Mouse (Mus musculus): Measurements from ENCODE around the gene Cbx2.

Gene Cbx2

DNA sequence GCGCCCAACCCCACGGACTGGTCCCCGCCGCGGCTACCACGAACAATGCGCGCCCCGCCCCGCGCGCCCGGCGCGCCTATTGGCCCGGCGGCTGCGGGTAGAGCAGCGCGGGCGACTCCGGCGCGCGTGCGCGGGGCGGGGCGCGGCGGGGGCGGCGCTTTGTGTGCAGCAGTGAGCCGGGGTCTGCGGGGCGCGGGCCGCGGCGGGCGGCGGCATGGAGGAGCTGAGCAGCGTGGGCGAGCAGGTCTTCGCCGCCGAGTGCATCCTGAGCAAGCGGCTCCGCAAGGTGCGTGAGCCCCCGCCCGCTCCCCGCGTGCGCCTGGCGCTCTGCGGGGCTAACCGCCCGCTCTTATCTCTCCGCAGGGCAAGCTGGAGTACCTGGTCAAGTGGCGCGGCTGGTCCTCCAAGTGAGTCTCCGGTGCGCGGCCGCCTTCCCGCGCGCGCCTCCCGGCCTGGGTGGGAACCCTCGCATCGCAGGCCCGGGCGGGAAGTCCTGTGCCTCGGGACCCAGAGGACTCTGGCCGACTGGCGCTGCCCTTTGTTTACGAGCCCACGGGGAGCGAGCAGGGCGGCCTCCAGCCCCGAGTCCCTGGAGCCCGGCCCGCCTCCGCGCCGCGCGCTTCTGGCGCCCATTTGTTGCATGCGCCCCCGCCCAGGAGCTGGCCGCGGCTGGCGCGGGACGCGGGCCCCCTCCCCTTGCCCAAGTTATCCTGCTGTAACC is at the start of gene Cbx2:
TSS of gene Cbx2 (plus strand) at position 68 of the 721 bp plus-strand sequence.
- peak; percentile 94 for DNase-seq (ENCODE audit: low spot score)

DNA sequence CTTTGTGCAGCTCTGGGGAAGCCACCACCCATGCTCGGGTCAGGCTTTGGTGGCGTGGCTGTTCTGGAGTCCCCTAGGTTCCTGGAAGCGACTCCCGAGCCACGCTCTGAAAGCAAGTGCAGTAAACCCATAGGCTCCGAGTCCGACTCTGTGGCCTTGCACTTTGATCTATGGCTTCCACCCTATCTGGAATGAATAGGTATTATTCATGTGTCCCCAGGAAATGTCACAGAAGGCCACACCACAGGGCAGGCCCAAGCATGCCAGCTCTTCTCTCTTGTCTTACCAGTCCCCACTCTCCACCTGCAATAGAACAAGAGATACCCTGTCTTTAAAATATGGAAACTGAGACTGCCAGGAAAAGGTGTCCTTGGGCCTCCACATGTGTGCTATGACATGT is 48.4 kb upstream of the Cbx2 start:
- no peak for DNase-seq (ENCODE audit: low spot score)

DNA sequence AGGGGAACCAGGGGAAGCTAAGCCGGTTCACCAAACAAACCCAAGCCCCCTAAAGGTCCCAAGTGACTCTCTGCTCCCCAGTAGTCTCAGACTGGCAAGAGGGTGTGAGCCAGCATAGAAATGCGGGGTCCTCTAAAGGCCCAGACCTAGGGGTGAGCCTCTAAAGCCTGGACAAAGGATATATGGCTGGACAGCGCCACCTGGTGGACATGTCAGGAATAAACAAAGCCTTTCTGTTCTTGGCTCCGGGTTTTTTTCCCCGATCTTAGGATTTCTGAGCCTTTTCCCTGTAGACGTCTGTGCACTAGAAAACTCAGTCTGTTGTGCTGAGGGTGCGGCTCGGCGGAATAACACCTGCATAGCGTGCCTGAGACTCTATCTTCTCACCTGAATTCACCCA is 47.3 kb upstream of the Cbx2 start:
- DNase-seq (ENCODE audit: low spot score): peak; percentile 96

DNA sequence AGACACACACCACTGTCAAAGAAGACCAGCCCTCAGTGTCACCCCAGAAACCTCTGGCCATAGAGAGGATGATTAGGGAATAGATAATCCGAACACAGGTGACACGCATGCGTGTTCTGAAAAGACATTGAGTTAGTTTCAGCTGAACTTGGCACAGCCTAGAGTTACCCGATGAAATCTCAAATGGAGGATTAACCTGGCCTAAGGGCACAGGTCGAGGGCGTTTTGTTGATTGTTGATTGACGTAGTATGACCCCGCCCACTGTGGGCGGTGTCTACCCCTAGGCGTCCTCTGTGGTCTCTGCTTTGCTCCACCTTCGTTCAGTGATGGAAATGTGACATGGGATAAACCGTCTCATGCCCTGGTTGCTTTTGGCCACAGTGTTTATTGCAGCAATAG is 46.8 kb upstream of the Cbx2 start:
- DNase-seq (ENCODE audit: low spot score): peak; percentile 38

DNA sequence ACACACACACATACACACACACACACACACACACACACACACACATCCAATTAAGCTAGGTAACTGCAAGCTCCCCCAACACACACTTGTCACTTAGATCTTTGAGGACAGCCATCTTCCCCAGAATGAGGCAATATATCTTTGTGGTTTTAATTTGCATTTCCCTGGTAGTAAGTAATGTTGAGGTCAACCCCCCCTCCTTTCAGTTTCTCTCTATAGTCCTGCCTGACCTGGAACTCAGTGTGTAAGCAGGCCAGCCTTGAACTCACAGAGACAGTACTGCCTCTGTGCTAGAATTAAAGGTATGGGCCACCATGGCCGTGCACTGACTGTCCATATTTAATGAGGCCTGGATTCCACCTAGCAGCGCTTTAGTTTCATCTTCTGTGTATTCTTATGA is 42.4 kb upstream of the Cbx2 start:
- DNase-seq (ENCODE audit: low spot score): no peak

DNA sequence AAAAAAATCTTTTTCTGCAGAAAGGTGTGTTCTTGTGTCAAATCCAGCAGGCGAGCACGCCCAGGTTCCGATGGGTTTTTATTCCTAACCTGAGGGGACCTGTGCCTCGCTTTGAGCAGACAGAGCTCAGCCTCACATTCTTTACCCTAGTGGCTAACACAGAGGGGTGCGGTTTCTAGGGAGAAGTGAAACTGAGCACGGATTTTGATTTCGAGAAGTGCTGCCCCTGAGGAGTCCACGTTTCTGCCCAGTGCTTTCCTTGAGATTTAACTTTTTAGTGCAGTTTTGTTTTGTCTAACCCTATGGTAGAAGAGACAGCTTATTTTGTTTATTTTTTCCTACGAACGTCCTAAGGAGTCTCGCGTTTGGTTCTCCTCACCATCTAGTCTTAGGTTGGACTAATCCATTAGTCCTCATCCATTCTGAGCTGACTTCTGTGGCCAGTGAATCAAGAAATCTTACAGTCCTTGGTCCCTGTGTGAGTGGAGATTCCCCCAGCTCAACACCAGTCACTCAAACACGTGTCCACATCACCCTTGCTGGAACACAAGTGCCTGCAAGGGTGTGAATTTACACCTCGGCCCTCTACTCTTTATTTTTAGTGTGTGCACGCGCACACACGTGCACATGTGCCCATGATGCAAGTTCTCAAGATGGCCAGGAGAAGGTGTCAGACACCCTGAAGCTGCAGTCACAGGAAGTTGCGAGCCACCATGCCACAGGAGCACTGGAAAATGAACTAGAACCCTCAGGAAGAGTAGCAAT is 41.6 kb upstream of the Cbx2 start:
- no peak for DNase-seq (ENCODE audit: low spot score)

DNA sequence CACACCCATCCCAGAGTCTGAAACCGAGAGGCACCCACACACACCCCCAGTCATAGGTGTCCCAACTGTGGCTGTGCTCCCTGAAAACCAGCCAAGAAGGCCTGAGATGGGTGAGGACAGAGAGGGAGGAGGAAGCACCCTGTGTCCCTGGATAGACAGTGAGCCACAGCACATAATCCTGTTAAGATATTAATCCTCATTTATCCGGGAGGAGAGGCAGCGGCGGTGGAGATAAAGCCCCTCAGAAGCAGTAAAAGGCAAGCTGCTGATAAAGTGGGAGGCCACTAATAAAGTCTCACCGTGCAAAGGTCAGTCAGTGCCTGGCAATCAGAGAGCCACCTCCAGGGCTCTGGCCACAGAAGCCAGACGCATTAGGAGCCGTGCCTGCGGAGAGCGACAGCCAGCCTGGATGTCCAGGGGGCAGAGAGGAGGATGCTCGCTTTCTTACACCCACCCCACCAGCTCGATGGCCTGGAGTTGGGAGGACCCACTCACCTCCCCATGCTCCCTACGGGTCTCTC is 40.1 kb upstream of the Cbx2 start:
- no peak for DNase-seq (ENCODE audit: low spot score)

DNA sequence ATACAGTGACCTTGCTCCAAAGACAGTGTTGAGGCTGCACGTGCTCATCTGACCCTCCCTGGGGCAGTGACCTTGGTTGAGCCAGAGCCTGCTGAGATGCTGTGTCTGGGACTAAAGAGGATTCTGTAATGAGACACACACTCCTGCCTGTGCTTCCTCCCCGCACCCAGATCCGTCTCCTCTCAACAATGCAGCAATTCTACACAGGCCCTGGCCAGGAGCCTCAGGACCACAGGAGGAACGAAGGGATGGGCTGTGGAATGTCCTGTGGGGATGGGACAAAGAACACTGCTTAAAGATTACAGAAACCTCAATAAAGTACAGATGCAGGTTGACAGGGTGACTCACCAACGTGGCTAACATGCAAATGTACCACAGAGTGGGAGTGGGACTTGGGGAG is 37.2 kb upstream of the Cbx2 start:
- no peak for DNase-seq (ENCODE audit: low spot score)

DNA sequence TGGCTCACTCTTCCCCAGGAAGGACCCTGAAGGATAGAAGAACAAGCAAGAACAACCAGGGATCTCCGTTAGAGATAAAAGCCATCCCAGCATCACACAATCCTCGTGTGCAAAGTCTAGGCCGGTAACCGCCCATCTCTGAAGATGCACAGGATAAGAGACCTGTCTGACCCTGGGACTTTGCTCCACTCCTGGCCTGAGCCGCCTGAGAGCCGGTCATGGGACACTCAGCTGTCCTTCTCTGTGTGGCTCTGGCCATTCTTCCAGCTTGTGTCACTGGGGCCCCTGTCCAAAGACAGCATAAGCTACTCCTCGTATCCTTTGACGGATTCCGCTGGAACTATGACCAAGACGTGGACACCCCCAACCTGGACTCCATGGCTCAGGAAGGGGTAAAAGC is 34.8 kb upstream of the Cbx2 start, which contains the start of gene Enpp7:
TSS of gene Enpp7 (plus strand) at position 190 of the 400 bp plus-strand sequence.
- DNase-seq (ENCODE audit: low spot score): no peak

DNA sequence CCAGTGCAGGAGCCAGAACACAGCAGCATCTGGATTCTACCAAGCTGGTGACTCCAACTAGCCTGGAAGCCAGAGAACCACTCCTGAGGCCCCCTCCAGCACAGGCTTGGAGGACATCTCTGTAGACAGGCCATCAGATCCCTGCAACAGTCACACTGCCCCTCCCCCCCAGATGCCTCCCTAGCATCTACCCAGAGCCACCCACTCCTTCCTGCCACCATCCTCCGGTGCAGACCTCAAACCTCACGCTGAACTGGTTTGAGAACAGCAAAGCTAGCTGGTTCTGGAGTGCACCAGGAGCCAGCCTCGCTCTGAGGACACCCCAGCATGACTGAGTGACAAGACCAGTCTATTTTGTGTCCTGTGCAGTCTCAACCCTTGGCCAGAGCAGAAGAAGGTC is 30.0 kb upstream of the Cbx2 start:
- no peak for DNase-seq (ENCODE audit: low spot score)

DNA sequence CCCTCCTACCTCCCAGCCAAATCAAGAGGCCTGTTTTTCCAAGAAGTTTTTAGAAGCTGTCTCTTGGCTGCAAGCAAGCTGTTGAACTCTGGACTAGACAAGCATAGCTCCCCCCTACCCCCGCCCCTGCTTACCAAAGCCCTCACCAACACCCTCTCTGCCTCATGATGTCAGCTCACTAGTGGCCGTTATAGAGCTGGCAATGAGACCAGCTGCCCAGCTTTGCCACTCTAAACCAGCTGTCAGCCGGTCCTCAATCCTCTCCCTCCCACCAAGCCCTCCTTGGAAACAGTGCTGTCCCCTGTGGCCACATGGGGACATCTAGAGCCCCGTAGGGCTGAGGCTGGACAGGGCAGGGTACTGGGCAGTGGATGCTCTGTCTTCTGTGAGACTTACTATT is 27.3 kb upstream of the Cbx2 start:
- DNase-seq (ENCODE audit: low spot score): no peak

DNA sequence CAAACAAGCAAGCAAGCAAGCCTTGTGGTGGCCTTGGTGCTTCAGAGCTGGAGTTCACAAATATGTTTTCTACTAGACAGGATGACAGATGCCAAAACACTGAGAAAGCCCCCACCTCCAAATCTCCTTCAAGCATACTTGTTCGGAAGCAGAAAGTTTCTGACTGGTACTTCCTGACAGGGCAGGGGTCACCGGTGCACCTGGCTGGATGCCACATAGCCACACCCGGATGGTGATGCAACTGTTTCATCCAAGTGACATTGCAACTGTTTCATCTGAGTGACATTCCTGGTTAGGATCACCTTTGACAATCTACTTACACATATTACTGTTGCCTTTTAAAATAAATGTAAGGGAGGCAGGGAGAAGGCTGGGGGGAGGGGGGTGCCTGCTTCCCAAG is 25.6 kb upstream of the Cbx2 start:
- no peak for DNase-seq (ENCODE audit: low spot score)

DNA sequence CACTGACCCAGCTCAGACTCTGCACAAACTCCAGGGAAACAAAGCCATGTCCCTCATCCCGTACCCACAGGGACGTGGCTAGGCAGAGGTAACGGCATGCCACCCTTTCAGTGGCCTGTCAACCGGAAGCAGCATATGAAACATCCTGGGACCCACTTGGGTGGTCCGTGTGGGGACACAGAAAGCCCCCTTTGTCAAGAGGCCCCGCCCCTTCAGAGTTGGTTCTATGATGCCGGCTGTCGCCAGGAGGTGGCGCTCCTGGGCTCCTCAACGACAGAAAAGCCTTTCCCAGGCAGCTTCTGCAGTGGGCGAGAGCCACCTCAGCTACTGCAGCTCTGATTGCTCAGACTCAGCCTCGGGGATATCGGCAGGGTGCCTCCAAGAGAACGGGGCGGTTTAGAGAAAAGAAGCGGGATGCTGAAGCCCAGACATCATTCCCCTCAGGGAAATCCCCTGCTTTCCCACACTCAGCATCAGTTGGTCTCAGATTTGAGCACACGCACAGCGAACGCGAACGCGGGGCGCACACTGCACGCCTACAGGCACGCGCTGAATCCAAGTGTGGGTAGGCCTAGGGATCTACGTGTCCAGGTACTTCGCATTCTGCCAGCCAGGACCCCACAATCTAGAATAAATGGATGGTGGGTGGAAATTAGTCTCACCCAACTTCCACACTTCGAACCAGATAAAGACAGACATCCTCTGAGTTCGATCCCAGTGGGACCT is 24.1 kb upstream of the Cbx2 start:
- peak; percentile 97 for DNase-seq (ENCODE audit: low spot score)

DNA sequence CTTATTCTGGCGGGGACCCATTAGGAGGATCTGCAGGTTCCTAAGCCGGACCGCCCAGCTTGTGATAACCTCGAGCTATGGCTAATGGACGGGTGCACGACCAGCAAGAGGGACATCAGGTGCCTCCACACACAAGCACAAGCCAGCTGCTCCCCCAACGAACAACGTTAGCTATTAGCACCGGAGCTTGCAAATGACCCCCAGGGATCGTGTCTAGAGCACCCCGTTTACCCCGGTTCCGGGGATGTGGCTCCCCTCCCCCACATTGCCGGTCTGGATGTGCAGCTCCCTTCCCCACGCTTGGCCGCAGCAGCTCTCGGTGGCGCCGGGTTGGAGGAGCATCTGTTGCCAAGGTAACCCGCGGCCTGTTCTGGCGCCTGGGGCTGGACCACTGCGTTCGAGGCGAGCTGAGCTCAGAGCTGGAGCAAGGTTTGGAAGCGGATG is 23.4 kb upstream of the Cbx2 start:
- peak; percentile 76 for DNase-seq (ENCODE audit: low spot score)

DNA sequence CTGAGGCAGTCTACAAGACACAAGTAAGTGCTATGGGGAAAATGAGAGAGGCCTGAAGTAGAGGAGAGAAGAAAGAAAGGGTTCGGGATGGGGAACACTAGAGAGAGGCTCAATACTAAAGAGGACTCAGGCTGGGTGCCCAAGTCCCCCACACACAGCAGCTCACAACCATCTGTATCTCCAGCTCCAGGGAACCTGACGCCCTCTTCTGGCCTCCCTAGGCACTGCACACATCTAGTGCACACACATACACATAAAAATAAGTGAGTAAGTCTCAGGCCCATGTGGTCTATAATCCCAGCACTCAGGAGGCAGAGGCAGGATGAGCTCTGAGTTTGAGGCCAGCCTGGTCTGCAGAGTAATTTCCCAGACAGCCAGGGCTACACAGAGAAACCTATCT is 21.9 kb upstream of the Cbx2 start:
- no peak for DNase-seq (ENCODE audit: low spot score)

DNA sequence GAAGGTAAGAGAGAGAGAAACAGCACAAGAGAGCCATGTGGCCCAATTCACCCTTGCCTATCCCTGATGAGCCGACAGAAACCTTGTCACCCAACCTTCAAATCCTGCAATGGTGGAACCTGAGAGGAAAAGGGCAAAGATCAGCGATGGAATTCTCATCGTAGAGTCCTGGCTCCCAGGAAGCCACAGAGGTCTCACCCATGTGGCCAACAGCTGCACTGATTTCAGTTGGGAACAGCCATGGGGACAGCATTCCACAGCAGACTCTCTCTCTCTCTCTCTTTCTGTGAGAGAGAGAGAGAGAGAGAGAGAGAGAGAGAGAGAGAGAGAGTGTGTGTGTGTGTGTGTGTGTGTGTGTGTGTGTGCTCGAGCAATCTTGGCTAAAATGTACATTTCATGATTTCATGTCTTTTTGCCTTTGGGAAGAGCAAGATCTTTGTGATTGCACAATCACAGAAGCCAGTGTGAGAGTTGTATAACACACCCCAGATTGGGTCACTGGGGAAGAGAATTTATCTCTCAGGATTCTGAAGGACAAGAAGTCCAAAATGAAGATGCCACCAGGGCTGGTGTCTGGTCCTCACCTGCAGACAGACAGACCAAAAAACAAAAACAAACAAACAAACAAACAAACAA is 21.2 kb upstream of the Cbx2 start:
- DNase-seq (ENCODE audit: low spot score): no peak

DNA sequence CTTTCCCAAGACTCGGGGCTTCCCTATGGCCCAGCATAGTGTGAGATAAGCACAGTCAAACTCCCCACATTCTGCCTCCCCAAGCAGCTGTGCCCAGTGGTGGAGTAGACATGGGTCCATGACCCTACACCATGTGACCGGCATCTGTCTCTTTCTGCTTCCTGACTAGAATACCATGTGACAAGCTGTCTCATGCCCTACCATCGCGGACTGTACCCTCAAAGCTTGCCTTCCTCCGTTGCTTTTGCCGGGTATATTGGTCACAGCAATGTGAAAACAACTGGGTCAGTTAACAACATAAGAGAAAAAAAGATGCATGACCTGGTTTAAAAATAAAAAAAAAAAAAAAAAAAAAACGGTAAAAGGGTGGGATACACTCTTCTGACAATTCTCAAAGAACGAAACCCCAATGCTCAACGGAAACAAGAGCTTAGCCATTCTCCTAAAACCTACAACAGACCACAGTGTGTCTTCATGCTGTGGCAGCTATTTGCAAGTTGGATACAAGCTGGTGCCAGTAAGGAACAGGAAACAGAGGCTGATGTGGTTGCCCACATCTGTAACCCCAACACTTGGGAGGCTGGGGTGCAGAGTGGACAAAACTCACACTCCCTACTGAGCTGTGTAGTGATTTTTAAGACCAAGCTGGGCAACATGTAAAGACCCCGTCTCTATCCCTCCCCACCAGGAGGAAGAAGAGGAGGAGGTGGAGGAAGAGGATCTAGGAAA is 17.1 kb upstream of the Cbx2 start:
- DNase-seq (ENCODE audit: low spot score): no peak

DNA sequence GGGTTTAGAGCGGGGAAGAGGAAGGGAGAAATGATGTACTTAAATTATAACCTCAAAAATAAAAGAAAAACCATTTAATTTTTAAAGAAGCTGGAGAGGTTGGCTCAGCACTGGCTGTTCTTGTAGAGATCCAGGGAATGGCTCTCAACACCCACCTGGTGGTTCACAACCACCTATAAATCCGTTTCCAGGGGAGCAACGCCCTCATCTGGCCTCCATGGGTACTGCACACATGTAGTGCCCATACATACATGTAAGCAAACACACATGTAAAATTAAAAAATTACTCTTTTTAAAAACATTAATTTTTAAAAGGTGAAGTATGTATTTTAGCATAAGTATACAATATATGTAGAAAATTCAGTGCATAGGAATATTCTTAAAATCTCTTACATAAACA is 16.3 kb upstream of the Cbx2 start:
- no peak for DNase-seq (ENCODE audit: low spot score)

DNA sequence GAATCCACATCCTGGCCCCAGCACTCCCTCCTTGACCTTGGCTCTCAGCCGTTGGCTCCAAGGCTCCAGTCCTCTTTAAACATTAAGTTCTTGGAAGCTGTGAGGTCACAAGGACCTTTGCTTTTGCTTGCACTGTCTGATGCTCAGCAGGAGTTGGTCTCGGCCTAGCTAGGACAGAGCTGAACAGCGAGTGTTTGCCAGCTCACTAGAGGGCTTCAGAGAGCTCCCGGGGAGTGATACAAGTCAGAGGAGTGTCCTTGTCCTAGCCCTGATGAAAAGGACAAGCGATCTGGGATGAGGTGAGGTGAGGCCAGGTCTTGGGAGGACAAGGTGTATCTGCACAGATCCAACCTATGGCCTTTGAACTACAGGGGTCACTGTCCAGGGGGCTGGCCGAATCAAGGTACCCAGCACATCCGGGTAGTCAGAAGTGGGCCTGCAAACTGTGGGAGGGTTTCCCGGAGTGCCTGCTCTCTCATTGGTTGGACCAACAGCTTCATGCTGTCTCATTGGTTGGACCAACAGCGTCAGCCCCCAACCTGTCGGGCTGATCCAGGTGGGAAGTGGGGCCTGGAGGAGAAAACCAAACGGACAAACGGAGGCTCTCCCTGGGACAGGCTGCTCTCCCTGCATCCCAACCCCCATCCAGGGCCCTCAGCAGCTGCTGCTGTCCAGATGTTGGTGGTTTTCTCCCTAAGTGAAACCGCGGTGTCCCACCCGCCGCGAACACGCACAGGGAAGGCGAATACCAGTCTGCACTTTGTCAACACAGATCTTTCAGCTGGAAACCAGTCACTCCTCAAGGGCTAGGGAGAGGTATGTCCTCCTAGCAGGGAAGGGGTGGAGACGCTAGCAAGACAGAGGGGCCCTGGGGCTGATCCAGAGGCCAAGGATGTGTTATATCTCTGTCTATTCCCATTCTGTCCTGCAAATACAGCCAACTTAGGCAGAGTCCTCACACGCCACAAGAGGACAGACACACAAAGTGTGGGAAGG is 15.0 kb upstream of the Cbx2 start:
- DNase-seq (ENCODE audit: low spot score): peak; percentile 58

DNA sequence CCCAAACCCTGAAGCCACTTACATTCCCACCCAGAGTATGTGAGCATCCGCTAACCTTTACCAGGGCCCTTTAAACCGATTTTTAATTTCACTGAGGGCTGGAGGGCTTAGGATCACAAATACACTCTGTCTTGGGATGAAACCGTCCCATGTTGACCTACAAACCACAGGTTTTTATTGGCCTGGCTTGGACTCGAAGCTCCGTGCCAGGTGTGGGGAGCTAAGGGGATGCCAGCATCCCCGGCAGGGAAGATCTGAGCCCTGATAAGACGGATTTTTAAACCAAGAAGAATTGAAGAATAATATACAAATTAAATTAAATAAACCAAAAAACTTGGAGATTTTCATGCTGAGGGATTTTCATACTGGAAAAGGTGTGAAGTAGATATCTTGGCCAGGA is 8.3 kb upstream of the Cbx2 start:
- no peak for DNase-seq (ENCODE audit: low spot score)
